Mouse (Mus musculus) heart, embryonic 10.5 days (tissue): ENCODE results near the gene Myh14. TPM values are rescaled to one million over a fixed set of nuclear protein-coding genes. Genes with fewer than 3 reads are reported as not detected.

Experiments
- DNase-seq: peaks from one replicate; pipeline ENCODE4 v3.0.0-alpha.2; 2017; ENCODE audit warnings: low spot score
- H3K27ac ChIP-seq: fragments of 300-500 bp; sonication (generic); 2 replicates; pipeline ENCODE4 v1.5.1; 2016; ENCODE audit warnings: mild to moderate bottlenecking
- H3K27me3 ChIP-seq: fragments of 300-500 bp; sonication (generic); 2 replicates; pipeline ENCODE4 v1.6.1; 2016; ENCODE audit warnings: mild to moderate bottlenecking; ENCODE audit not compliant: poor library complexity, insufficient read depth, severe bottlenecking
- H3K36me3 ChIP-seq: fragments of 300-500 bp; sonication (generic); 2 replicates; pipeline ENCODE4 v1.6.1; 2016; ENCODE audit warnings: mild to moderate bottlenecking, moderate library complexity
- H3K4me1 ChIP-seq: fragments of 300-500 bp; sonication (generic); 2 replicates; pipeline ENCODE4 v1.6.1; 2016; ENCODE audit warnings: mild to moderate bottlenecking
- H3K4me3 ChIP-seq: fragments of 300-500 bp; sonication (generic); 2 replicates; pipeline ENCODE4 v1.5.1; 2016; ENCODE audit warnings: mild to moderate bottlenecking, moderate library complexity
- H3K9me3 ChIP-seq: fragments of 300-500 bp; sonication (generic); 2 replicates; pipeline ENCODE4 v1.6.1; 2016; ENCODE audit warnings: mild to moderate bottlenecking, moderate library complexity
- WGBS: fragments of 180-500 bp; shearing (Covaris S2); methylation state at CpG from one replicate; pipeline ENCODE4 v1.1.7; 2016; 5-methylcytosine and 5-hydroxymethylcytosine counted together
- polyA plus RNA-seq: library from polyadenylated mRNA; unstranded; fragments of >200 nt; fragmentation: Nextera tagmentation; extraction: Ambion mirVana; gene quantifications from 2 replicates; pipeline ENCODE4 v1.2.1, GENCODE M21; 2016

Gene Myh14
- polyA plus RNA-seq, 1 experiment from 2014 or later = 2.4 TPM

DNA sequence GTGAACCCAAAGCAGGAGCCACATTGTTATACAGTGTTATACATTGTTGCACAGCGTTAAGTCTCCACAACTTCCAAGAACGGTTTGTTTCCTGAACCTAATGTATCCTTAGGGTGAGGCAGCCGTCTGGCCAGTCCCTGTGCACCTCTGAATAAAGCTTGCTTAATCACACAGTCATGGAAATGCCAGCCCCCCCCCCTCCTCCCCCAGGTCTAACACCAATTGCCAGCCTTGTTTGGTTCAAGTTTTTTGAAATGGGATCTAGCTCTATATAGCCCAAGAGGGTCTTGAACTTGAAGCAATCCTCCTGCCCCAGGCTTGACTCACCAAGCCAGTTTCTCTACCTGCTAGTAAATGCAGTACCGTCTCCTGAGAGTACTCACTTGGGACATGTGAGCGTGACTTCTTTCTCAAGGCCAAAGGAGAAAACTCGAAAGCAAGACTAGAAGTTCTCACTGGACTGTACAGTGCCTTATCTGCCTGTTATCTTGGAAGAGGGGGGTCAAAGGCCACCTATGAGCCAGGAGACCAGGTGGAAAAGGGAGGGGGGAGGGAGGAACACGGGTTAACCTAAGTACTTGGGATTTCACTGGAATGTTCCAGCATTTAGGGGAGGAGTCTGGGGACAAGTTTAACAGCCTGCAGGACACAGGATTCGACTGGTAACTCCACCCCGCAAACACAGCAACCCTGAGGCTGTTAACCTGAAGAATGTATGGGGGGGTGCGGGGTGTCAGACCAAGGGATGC, 23.0 kb upstream of the Myh14 start:
- Histone ChIP-seq H3K27ac (no peak overlapping the region), H3K36me3 (no peaks in the 10 kb centered on the region), H3K4me1 (peaks cover 13% of the 10 kb centered on the region), H3K4me3 (no peak overlapping the region), H3K9me3 (no peaks in the 10 kb centered on the region), H3K27me3 (peaks cover 20% of the 10 kb centered on the region; the same call in 1 of the 2 replicates)
- no peak for DNase-seq
- 62% methylated on average over 10 of the region's 10 CpGs for WGBS

DNA sequence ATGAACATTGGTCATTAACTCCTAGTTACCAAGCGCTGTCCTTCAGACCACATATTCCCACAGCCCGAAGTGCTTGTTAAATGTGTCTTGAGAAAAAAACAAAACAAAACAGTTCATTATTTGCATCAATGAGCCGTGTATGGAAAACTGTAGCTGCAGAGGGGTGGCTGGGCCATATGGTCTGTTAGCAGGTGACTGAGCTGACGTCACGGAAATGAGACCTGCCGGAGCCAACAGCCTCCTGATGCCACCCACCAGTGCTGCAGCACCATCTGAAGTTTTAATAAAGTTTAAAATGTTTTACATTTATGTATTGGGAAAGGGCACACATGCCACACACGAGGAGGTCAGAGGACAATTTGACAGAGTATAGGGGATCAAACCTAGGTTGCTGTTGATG, 18.7 kb upstream of the Myh14 start:
- no peaks in the 10 kb centered on the region for H3K36me3 ChIP-seq
- H3K4me3 ChIP-seq = no peak overlapping the region
- peaks cover 9% of the 10 kb centered on the region; the same call in 1 of the 2 replicates for H3K27me3 ChIP-seq
- H3K27ac ChIP-seq = no peak overlapping the region
- WGBS = 86% methylated on average over 7 of the region's 7 CpGs
- no peak for DNase-seq
- H3K4me1 ChIP-seq = no peaks in the 10 kb centered on the region; the same call in 1 of the 2 replicates
- H3K9me3 ChIP-seq = no peaks in the 10 kb centered on the region

DNA sequence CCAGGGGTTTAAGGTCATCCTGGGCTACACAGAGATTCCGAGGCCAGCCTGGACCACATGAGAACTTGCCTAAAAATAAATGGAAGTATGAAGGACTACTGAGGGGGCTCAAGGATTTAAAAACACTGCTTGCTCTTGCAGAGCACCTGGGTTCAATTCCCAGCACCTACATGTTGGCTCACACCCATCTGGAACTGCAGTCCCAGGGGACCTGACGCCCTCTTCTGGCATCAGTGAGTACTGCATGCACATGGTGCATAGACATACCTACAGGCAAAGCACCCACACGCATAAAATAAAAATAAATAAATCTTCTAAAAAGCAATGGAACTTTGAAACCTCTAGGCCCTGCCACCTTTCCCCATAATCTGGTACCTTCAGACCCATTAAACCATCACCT, 18.2 kb upstream of the Myh14 start:
- no peak overlapping the region for H3K4me3 ChIP-seq
- H3K36me3 ChIP-seq = no peaks in the 10 kb centered on the region
- peaks cover 9% of the 10 kb centered on the region; the same call in 1 of the 2 replicates for H3K27me3 ChIP-seq
- 70% methylated on average over 3 of the region's 3 CpGs for WGBS
- no peak for DNase-seq
- H3K4me1 ChIP-seq = no peaks in the 10 kb centered on the region; the same call in 1 of the 2 replicates
- H3K27ac ChIP-seq = no peak overlapping the region
- H3K9me3 ChIP-seq = no peaks in the 10 kb centered on the region

DNA sequence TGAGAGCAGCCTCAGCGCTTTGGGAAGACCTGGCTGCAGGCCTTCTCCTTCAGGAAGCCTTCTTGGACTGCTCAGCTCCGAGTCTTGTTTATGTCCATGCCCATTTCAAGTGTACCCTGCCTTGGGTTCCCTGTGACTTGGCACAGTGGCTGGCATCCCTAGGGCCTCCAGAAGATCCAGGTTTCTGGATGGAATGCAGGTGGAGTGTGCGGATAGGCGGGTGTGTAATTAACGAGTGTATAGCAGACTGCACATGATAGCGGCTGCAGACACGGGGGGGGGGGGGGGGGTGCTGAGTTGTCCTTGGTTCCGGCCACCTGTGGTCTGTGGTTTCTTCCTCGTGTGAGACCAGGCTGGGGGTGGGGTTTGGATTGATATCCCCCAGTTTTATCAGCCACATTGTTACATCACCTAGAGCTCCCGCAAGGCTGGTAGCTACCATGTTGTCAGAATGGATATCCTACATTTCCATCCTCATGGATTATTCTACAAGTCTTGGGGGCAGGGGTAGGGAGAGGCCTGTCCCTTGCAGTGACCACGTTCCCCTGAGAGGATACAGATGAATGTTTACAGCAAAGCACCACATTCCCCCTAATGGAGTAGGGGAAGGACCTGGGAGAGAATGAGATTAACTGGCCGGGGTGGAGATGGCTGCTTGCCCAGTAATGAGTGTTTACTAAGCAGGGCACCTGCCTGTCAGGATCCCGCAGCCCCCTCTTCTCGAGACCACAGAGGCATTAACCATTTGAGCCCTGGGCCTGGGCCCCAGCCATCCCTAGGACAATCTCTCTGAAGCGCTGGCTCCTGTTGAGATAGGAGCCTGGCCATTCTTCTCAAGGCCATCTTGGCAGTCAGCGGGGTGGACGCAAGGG, 15.1 kb upstream of the Myh14 start:
- H3K9me3 ChIP-seq = no peaks in the 10 kb centered on the region
- H3K36me3 ChIP-seq = no peaks in the 10 kb centered on the region
- H3K4me1 ChIP-seq = no peaks in the 10 kb centered on the region; the same call in 1 of the 2 replicates
- H3K4me3 ChIP-seq = no peak overlapping the region
- H3K27ac ChIP-seq = no peak overlapping the region
- peaks cover 9% of the 10 kb centered on the region; the same call in 1 of the 2 replicates for H3K27me3 ChIP-seq
- no peak for DNase-seq
- 65% methylated on average over 16 of the region's 17 CpGs for WGBS

DNA sequence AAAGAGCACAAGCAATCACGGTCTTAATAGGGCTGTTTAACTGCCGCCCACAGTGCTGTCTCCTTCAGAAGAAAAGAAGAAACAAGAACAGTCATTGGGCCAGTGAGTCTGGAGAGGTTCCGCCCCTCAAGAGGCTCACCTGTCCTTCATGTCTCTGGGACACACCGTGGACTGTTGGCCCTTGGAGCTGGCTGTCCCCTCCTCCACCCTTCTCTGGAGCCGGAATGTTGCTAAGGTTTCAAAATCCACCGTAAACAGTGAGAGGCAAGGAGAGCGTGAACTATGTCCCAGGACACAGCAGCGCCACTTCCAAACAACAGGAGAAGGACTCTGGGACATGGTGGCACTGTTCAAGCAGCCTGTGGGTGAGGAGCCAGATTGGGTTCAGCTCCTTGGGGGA, 13.0 kb upstream of the Myh14 start:
- Histone ChIP-seq H3K4me3 (no peak overlapping the region), H3K36me3 (no peaks in the 10 kb centered on the region), H3K27me3 (peaks cover 5% of the 10 kb centered on the region; the same call in 1 of the 2 replicates), H3K27ac (no peak overlapping the region), H3K4me1 (no peaks in the 10 kb centered on the region; the same call in 1 of the 2 replicates), H3K9me3 (no peaks in the 10 kb centered on the region)
- DNase-seq = no peak
- 84% methylated on average over 8 of the region's 8 CpGs for WGBS

DNA sequence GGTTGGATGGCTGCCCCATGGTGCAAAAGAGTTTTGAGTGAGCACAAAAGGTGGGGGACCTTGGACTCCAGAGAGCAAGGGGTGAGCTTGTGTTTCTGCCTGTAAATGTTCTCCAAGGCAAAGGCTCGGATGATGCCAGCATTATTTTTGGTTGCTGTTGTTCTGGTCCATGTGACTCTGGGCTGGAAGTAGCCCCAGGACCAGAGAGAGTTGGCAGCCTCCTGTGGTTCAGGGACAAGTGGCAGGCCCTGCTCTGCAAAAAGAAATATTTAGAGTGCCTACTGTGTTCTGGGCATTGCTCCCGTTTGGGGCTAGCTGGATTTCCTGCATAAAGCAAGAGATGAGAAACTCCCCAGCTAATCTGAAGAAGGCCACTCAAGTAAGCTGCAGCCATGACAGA, 6.0 kb upstream of the Myh14 start:
- Histone ChIP-seq H3K9me3 (no peaks in the 10 kb centered on the region), H3K27me3 (peaks cover 7% of the 10 kb centered on the region; the same call in 1 of the 2 replicates), H3K27ac (no peak overlapping the region), H3K36me3 (no peaks in the 10 kb centered on the region), H3K4me1 (no peaks in the 10 kb centered on the region), H3K4me3 (no peak overlapping the region)
- WGBS = 55% methylated on average over 2 of the region's 2 CpGs
- DNase-seq = no peak

DNA sequence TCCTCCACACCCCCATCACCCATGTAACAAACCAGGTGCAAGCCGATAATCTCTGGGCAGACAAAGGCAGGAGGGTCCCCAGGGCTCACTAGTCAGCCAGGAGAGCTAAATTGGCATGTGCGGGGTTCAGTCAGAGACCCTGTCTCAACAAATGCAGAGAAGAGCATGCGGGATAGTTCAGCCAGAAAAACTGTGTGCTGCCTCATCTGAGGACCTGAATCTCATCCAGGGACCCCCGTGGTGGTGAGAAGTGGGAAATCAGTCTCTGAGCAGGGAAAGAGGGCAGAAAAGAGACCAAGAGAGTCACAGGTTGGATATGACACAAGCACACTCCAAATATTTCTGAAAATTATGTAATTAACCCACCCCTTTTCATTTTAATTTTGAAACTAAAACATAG, 5.5 kb upstream of the Myh14 start:
- peaks cover 3% of the 10 kb centered on the region; the same call in 1 of the 2 replicates for H3K4me1 ChIP-seq
- H3K27me3 ChIP-seq = peaks cover 10% of the 10 kb centered on the region
- no peak for DNase-seq
- WGBS = 51% methylated on average over 4 of the region's 4 CpGs
- no peaks in the 10 kb centered on the region for H3K36me3 ChIP-seq
- H3K4me3 ChIP-seq = no peak overlapping the region
- H3K27ac ChIP-seq = no peak overlapping the region
- no peaks in the 10 kb centered on the region for H3K9me3 ChIP-seq

DNA sequence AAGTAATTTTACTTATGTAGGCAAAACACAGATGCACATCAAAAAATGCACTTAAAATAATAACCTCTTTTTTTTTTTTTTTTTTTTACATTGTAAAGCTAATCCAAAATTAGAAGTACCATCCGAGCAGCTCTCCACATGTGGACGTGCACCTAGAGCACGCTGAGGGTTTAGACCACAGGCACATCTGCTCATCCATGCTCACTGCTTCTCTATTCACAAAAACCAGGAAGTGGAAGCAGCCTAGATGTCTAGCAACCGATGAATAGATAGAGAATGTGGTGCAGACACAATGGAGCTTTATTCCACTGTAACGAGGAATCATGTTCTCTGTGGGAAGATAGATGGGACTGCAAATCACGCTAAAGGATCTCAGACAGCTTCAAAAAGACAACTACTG, 4.5 kb upstream of the Myh14 start:
- 82% methylated on average over 6 of the region's 6 CpGs for WGBS
- Histone ChIP-seq H3K4me1 (peaks cover 10% of the 10 kb centered on the region), H3K27me3 (peaks cover 20% of the 10 kb centered on the region), H3K4me3 (no peak overlapping the region), H3K36me3 (no peaks in the 10 kb centered on the region), H3K27ac (no peak overlapping the region), H3K9me3 (no peaks in the 10 kb centered on the region)
- DNase-seq = no peak

DNA sequence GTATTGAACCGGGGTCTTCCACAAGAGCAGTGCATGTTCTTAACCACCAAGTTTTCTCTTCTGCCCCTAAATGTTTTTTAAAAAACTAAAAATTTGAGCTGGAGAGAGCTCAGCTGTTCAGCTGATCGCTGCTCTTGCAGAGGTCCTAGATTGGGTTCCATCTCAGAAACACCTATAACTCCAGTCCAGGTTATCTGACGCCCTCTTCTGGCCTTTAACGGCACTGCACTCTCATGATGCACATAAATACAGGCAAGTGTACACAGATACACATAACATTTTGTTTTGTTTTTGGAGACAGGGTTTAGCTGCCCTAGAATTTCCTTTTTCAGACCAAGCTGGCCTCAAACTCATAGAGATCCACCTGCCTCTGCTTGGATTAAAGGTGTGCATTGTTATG, 3.9 kb upstream of the Myh14 start:
- H3K27ac ChIP-seq = no peak overlapping the region
- no peaks in the 10 kb centered on the region for H3K36me3 ChIP-seq
- H3K9me3 ChIP-seq = no peaks in the 10 kb centered on the region
- no peak for DNase-seq
- peaks cover 26% of the 10 kb centered on the region for H3K27me3 ChIP-seq
- 61% methylated on average over 4 of the region's 4 CpGs for WGBS
- H3K4me1 ChIP-seq = peaks cover 10% of the 10 kb centered on the region
- H3K4me3 ChIP-seq = no peak overlapping the region

DNA sequence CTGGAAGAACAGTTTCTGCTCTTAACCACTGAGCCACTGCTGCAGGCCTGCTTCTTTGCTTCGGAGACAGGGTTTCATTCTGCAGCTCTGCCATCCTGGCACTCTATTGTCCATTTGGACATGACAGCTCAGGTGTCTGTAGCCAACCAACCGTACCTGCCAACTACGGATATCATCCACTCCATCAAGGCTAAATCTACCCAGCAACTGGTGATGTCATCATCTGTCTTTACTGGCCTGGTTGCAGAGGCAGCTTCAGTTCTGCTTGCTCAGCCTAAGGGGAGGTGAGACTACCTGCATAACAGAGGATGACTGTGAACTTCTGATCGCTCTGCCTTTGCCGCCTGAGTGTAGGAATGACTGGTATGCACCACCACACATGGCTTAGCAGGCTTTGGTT, 1.6 kb upstream of the Myh14 start:
- H3K4me3 ChIP-seq = no peak overlapping the region
- peaks cover 10% of the 10 kb centered on the region for H3K4me1 ChIP-seq
- no peaks in the 10 kb centered on the region for H3K36me3 ChIP-seq
- 73% methylated on average over 5 of the region's 5 CpGs for WGBS
- peaks cover 49% of the 10 kb centered on the region for H3K27me3 ChIP-seq
- H3K27ac ChIP-seq = no peak overlapping the region
- H3K9me3 ChIP-seq = no peaks in the 10 kb centered on the region
- DNase-seq = no peak

DNA sequence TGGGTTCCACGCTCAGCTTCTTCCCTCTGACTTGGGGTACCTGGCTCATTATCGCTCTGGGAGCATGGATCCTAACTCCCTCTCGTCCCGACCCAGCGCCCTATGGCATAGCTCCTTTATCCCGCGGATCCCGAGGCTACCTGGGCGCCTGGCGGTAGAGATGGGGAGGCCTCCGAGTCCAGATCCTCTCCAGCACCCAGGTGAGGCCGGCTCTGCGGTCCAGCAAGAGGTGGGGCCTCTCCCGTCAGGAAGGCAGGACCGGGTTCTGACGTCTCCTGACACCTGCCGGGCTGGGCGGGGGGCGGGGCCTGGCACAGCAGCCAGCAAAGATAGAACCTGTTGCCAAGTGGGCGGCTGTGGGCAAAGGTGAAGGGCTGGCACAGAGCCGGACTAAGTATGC, 1.5 kb downstream of the Myh14 start:
- peaks cover 59% of the 10 kb centered on the region for H3K27me3 ChIP-seq
- no peaks in the 10 kb centered on the region for H3K9me3 ChIP-seq
- H3K36me3 ChIP-seq = no peaks in the 10 kb centered on the region
- no peak overlapping the region for H3K27ac ChIP-seq
- no peak for DNase-seq
- WGBS = 15% methylated on average over 21 of the region's 21 CpGs
- no peak overlapping the region; the same call in 1 of the 2 replicates for H3K4me3 ChIP-seq
- H3K4me1 ChIP-seq = peaks cover 10% of the 10 kb centered on the region

DNA sequence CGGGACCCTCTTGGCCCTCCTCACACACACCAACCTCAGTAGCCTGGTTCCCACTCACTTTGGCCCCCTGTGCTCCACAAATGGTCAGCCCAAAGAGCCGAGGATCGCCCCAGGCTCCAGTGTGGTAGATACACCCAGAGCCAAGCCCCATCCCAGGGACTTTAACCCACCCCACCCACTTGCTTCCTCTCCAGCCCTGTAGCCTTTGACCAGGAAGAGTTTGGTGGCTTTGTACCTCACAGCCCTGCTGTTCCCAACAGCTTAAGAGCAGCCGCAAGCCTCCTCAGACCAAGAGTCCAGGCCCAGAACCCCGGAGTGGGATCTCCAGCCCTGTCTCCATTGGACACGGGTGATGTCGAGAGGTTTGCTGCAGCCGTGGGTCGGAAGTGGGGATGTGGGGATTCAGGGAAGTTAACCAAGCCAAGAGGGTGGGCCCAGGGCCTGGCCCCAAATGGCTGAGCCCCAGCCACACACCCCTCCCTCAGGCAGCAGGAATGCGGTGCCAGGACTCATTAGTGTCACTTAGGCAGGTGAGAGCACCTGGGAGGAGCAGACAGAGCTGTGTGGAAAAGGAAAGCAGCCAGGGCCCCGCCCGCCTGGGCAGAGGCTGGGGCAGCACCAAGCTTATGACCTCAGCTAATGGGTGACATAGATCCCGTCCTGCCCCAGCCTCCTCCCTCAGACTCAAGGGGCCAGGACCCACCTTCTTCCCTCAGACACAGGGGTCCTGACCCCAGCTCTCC, 2.5 kb downstream of the Myh14 start:
- peaks cover 62% of the 10 kb centered on the region for H3K27me3 ChIP-seq
- H3K9me3 ChIP-seq = no peaks in the 10 kb centered on the region
- H3K4me1 ChIP-seq = peaks cover 10% of the 10 kb centered on the region
- H3K36me3 ChIP-seq = no peaks in the 10 kb centered on the region
- 64% methylated on average over 13 of the region's 13 CpGs for WGBS
- H3K27ac ChIP-seq = no peak overlapping the region
- DNase-seq = no peak
- H3K4me3 ChIP-seq = no peak overlapping the region
